Mouse (Mus musculus): ENCODE results near the gene Lsm7.

DNA sequence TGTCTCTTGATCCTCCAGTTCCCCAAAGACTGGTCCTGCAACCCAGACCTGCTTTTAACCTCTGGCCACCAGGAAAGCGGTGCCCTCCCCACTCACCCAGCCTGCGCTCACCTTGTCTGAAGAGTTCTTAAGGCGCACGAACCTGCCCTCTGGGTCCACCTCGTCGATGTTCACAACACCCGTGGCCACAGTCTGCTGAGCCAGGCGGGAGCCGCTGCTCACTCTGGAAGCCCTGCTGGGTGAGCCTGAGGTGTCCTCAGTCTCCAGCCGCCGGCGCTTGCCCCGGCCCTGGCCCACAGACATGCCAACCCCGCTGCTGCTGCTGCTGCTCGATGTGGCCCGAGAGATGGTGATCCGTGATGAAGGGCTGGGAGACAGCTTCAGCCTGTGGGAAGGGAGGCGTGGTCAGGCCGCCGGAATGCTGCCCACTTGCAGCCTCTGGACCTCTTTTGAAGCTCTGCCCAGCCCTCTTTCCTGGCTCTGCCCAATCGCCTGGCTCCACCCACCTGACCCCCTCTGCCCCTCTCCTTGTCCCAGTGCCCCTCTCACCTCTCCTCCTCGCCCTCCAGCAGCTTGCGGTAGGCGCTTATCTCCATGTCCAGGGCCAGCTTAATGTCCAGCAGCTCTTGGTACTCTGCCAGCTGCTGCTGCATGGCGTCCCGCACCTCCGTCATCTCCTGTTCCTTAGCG, 49.1 kb upstream of the Lsm7 start:
- no peak for TF ChIP-seq CTCF (IDR thresholded peaks at IDR 0.05; ENCODE audit: low read depth)
- TF ChIP-seq EP300 (IDR thresholded peaks at IDR 0.05; ENCODE audit: low read depth): no peak
